Mouse (Mus musculus) midbrain, embryonic 14.5 days (tissue): ENCODE measurements around the gene Clcnkb. TPM values are rescaled to one million over a fixed set of nuclear protein-coding genes. Genes with fewer than 3 reads are reported as not detected.

Experiments
- ATAC-seq: fragments of 200-750 bp; cut with Nextera tagmentation; 2 replicates; pipeline ENCODE4 v1.8.0; 2017; ENCODE audit warnings: moderate number of reproducible peaks, moderate library complexity; ENCODE audit not compliant: low FRiP score, low TSS enrichment
- DNase-seq: peaks from one replicate; pipeline ENCODE4 v3.0.0-alpha.2; 2015
- H3K27ac ChIP-seq: fragments of 300-500 bp; sonication (generic); replicated peaks from 2 replicates; pipeline ENCODE4 v1.5.1; 2014; ENCODE audit warnings: mild to moderate bottlenecking, low read depth, low read length, moderate library complexity
- H3K27me3 ChIP-seq: fragments of 300-500 bp; sonication (generic); 2 replicates; pipeline ENCODE4 v1.6.1; 2014; ENCODE audit warnings: low read length, control low read depth, mixed read lengths; ENCODE audit not compliant: control insufficient read depth, insufficient read depth
- H3K36me3 ChIP-seq: fragments of 300-500 bp; sonication (generic); 2 replicates; pipeline ENCODE4 v1.6.1; 2014; ENCODE audit warnings: low read length, control low read depth; ENCODE audit not compliant: control insufficient read depth, insufficient read depth
- H3K4me1 ChIP-seq: fragments of 300-500 bp; sonication (generic); 2 replicates; pipeline ENCODE4 v1.6.1; 2014; ENCODE audit warnings: mild to moderate bottlenecking, antibody characterized with exemption, low read length, control low read depth; ENCODE audit not compliant: control insufficient read depth, insufficient read depth
- H3K4me2 ChIP-seq: fragments of 300-500 bp; sonication (generic); 2 replicates; pipeline ENCODE4 v1.6.1; 2014; ENCODE audit warnings: mild to moderate bottlenecking, low read length, moderate library complexity
- H3K4me3 ChIP-seq: fragments of 300-500 bp; sonication (generic); replicated peaks from 2 replicates; pipeline ENCODE4 v1.5.1; 2014; ENCODE audit warnings: low read depth, low read length
- H3K9ac ChIP-seq: fragments of 300-500 bp; sonication (generic); replicated peaks from 2 replicates; pipeline ENCODE4 v1.6.1; 2014; ENCODE audit warnings: mild to moderate bottlenecking, low read length, moderate library complexity
- H3K9me3 ChIP-seq: fragments of 300-500 bp; sonication (generic); 2 replicates; pipeline ENCODE4 v1.6.1; 2016; ENCODE audit warnings: low read length, control low read depth, mixed read lengths; ENCODE audit not compliant: control insufficient read depth
- WGBS: fragments of 180-500 bp; shearing (Covaris S2); extraction: QIAGEN DNeasy Blood & Tissue Kit; methylation state at CpG from one replicate; pipeline ENCODE4 v1.1.7; 2014; 5-methylcytosine and 5-hydroxymethylcytosine counted together
- polyA plus RNA-seq: library from polyadenylated mRNA; unstranded; fragments of >200 nt; fragmentation: Nextera tagmentation; extraction: Ambion mirVana; gene quantifications from 2 replicates; pipeline ENCODE4 v1.2.1, GENCODE M21; 2014

The Clcnkb gene
- polyA plus RNA-seq, 1 experiment from 2014 or later = not detected

GRCm38 (mm10) chr4:141443641-141444429, 28.0 kb upstream of the Clcnkb start:
- Histone ChIP-seq H3K36me3 (peaks cover 24% of the 10 kb centered on the region), H3K4me3 (peak overlapping the region; percentile 98), H3K4me2 (peak overlapping the region; percentile 51), H3K27me3 (no peaks in the 10 kb centered on the region), H3K9ac (0 out of 2 replicates have a peak overlapping the region, but pooled peaks have one; percentile 98), H3K27ac (no peak overlapping the region), H3K4me1 (peaks cover 9% of the 10 kb centered on the region), H3K9me3 (no peaks in the 10 kb centered on the region)
- WGBS = 52% methylated on average over 11 of the region's 11 CpGs
- DNase-seq (no peak), ATAC-seq (no peak)

- Histone ChIP-seq H3K9me3 (no peaks in the 10 kb centered on the region), H3K4me2 (no peak overlapping the region), H3K36me3 (no peaks in the 10 kb centered on the region), H3K4me1 (peaks cover 6% of the 10 kb centered on the region), H3K9ac (no peak overlapping the region), H3K4me3 (no peak overlapping the region), H3K27ac (no peak overlapping the region), H3K27me3 (no peaks in the 10 kb centered on the region)
- DNase-seq (no peak), ATAC-seq (no peak)
Measured at GRCm38 (mm10) chr4:141440877-141441276, 25.1 kb upstream of the Clcnkb start.

GRCm38 (mm10) chr4:141439083-141439803, 23.4 kb upstream of the Clcnkb start:
- Histone ChIP-seq H3K27ac (no peak overlapping the region), H3K4me3 (no peak overlapping the region), H3K9ac (no peak overlapping the region), H3K4me1 (no peaks in the 10 kb centered on the region), H3K9me3 (no peaks in the 10 kb centered on the region), H3K36me3 (no peaks in the 10 kb centered on the region), H3K4me2 (no peak overlapping the region), H3K27me3 (no peaks in the 10 kb centered on the region)
- no peak for ATAC-seq
- no peak for DNase-seq
- 85% methylated on average over 12 of the region's 12 CpGs for WGBS

GRCm38 (mm10) chr4:141435974-141436373, 20.2 kb upstream of the Clcnkb start, which contains the start of gene Srarp:
Srarp (minus strand) TSS chr4:141436105.
- Histone ChIP-seq H3K9me3 (no peaks in the 10 kb centered on the region), H3K36me3 (no peaks in the 10 kb centered on the region), H3K4me1 (no peaks in the 10 kb centered on the region), H3K4me2 (no peak within 1 kb of the TSS), H3K9ac (no peak within 1 kb of the TSS), H3K27me3 (no peaks in the 10 kb centered on the region), H3K27ac (no peak within 1 kb of the TSS), H3K4me3 (no peak within 1 kb of the TSS)
- no peak for ATAC-seq
- DNase-seq = no peak
- 93% methylated on average over 1 of the region's 1 CpGs for WGBS

- H3K9ac ChIP-seq = no peak overlapping the region
- no peaks in the 10 kb centered on the region for H3K36me3 ChIP-seq
- no peak for DNase-seq
- 78% methylated on average over 18 of the region's 18 CpGs for WGBS
- no peak for ATAC-seq
- H3K4me3 ChIP-seq = no peak overlapping the region
- no peak overlapping the region for H3K4me2 ChIP-seq
- H3K4me1 ChIP-seq = no peaks in the 10 kb centered on the region
- H3K27ac ChIP-seq = no peak overlapping the region
- no peaks in the 10 kb centered on the region for H3K27me3 ChIP-seq
- H3K9me3 ChIP-seq = no peaks in the 10 kb centered on the region
Measured at GRCm38 (mm10) chr4:141433191-141433590, 17.4 kb upstream of the Clcnkb start.

- H3K36me3 ChIP-seq = no peaks in the 10 kb centered on the region
- no peak overlapping the region for H3K27ac ChIP-seq
- DNase-seq (no peak), ATAC-seq (no peak)
- H3K9ac ChIP-seq = no peak overlapping the region
- no peaks in the 10 kb centered on the region for H3K4me1 ChIP-seq
- no peaks in the 10 kb centered on the region for H3K27me3 ChIP-seq
- 73% methylated on average over 14 of the region's 14 CpGs for WGBS
- H3K9me3 ChIP-seq = no peaks in the 10 kb centered on the region
- H3K4me2 ChIP-seq = no peak overlapping the region
- no peak overlapping the region for H3K4me3 ChIP-seq
Measured at GRCm38 (mm10) chr4:141432666-141433065, 16.9 kb upstream of the Clcnkb start.

- H3K4me1 ChIP-seq = no peaks in the 10 kb centered on the region
- DNase-seq (peak; percentile 79), ATAC-seq (no peak)
- H3K27me3 ChIP-seq = no peaks in the 10 kb centered on the region
- H3K9me3 ChIP-seq = no peaks in the 10 kb centered on the region
- 42% methylated on average over 9 of the region's 9 CpGs for WGBS
- H3K4me3 ChIP-seq = no peak overlapping the region
- no peaks in the 10 kb centered on the region for H3K36me3 ChIP-seq
- no peak overlapping the region for H3K9ac ChIP-seq
- H3K27ac ChIP-seq = no peak overlapping the region
- no peak overlapping the region for H3K4me2 ChIP-seq
Measured at GRCm38 (mm10) chr4:141430997-141431396, 15.2 kb upstream of the Clcnkb start.

- Histone ChIP-seq H3K27me3 (0 out of 2 replicates have a peak, but pooled peaks cover 3% of the 10 kb centered on the region), H3K9me3 (no peaks in the 10 kb centered on the region), H3K4me3 (no peak overlapping the region), H3K27ac (no peak overlapping the region), H3K36me3 (no peaks in the 10 kb centered on the region), H3K4me1 (0 out of 2 replicates have a peak, but pooled peaks cover 6% of the 10 kb centered on the region), H3K4me2 (no peak overlapping the region), H3K9ac (no peak overlapping the region)
- ATAC-seq (no peak), DNase-seq (no peak)
- WGBS = 57% methylated on average over 9 of the region's 9 CpGs
Measured at GRCm38 (mm10) chr4:141429847-141430246, 14.0 kb upstream of the Clcnkb start.
